In the genomic region with DNA sequence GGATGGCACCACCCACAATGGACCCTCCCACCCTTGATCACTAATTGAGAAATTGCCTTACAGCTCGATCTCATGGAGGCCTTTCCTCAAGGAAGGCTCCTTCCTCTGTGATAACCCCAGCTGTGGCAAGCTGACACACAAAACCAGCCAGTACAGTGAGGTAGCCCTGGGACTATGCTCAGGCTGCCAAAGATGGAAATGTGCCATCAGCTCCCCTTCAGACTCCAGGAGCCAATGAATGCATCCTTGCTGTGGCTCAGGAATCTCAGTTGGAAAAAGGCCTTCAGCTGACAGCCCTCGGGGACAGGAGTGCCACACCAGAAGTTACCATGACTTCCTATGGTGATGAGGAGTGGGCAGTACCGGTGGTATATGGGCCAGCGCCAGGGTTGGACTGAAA, we compare ENCODE assay signal across 21 mouse cellular contexts. TPM values are rescaled to one million over a fixed set of nuclear protein-coding genes. Genes with fewer than 3 reads are reported as not detected.
"Had no signal": no experiment of that assay in that cellular context is flagged by ENCODE, and none has a peak within 500 bp of the region (broad histone marks: within the 10 kb centered on the region; RNA-seq: fewer than 3 reads in every experiment).

No protein-coding gene starts in this region.

- H3K36me3 ChIP-seq: limb, embryonic 13.5 days; midbrain, embryonic 12.5 days; neural tube, embryonic 15.5 days had no signal

- H3K9me3 ChIP-seq: limb, embryonic 13.5 days; midbrain, embryonic 12.5 days; neural tube, embryonic 15.5 days had no signal

- H3K27me3 ChIP-seq: limb, embryonic 13.5 days; midbrain, embryonic 12.5 days; neural tube, embryonic 15.5 days had no signal

- H3K4me3 ChIP-seq: limb, embryonic 13.5 days; midbrain, embryonic 12.5 days; myocyte; neural tube, embryonic 15.5 days had no signal

- H3K4me2 ChIP-seq: limb, embryonic 13.5 days; midbrain, embryonic 12.5 days; neural tube, embryonic 15.5 days had no signal

- H3K9ac ChIP-seq: limb, embryonic 13.5 days; liver, embryonic 14.5 days; midbrain, embryonic 12.5 days; neural tube, embryonic 15.5 days had no signal

- H3K4me1 ChIP-seq: limb, embryonic 13.5 days; midbrain, embryonic 12.5 days; neural tube, embryonic 15.5 days had no signal

- ATAC-seq: lung, postnatal 0 days had no signal

- DNase-seq: kidney, adult 9 months; kidney, postnatal 36 days; layer of hippocampus, adult 9-11 months; layer of hippocampus, postnatal 36 days; lung, adult 18-20 months; lung, postnatal 4 days; right cerebral cortex, adult 18-20 months; right cerebral cortex, postnatal 25 days; thymus, postnatal 36 days had no signal

- H3K27ac ChIP-seq: kidney, postnatal 0 days; limb, embryonic 13.5 days; liver, embryonic 14.5 days; midbrain, embryonic 12.5 days; neural tube, embryonic 15.5 days had no signal

RNA-seq across cellular contexts. Expression of gene Mrln, which starts 50.2 kb away (rescaled TPM):
- total RNA-seq: layer of hippocampus, adult 18-20 months; left cerebral cortex, postnatal 36 days; liver, adult 2 months; megakaryocyte, adult 5-6 weeks had no signal
- polyA plus RNA-seq: liver, adult 2 months; small intestine, adult 2 months had no signal
